Mouse (Mus musculus) heart, postnatal 10 days (tissue): ENCODE measurements at regions not wholly inside any gene's neighbourhood (a gene's known extent, or its start where the extent isn't known, plus 50 kb on each side); places are given as distances from the start of the nearest gene placed in this dataset.

Experiments used
- DNase-seq, 2 experiments: peaks; one replicate each; pipeline ENCODE4 v3.0.0; 2021
- intact Hi-C: fragments of 180-260 bp; cut with DNase I; formaldehyde crosslinking; loops from one replicate; pipeline ENCODE4 v1.15.1; 2025

GRCm38 (mm10) chr3:73134316-73134715 lies 76.7 kb upstream of the Slitrk3 start:
- intact Hi-C loops: loop anchor here (2.0 to 10.0 kb wide), 3 partner anchors 266 to 2000 kb away; no protein-coding TSS in a partner anchor
- peak; percentile 9 to 32 for DNase-seq

GRCm38 (mm10) chr3:73125143-73125542 lies 67.5 kb upstream of the Slitrk3 start:
- DNase-seq: no peak
- intact Hi-C loops: no loop called here

- no peak for DNase-seq
- intact Hi-C loops: no loop called here
Observed at GRCm38 (mm10) chr3:73109102-73109501, 51.5 kb upstream of the Slitrk3 start.
